Mouse (Mus musculus) kidney, adult 2 months (tissue): ENCODE data around the gene Ppp2r2c. TPM values are rescaled to one million over a fixed set of nuclear protein-coding genes. Genes with fewer than 3 reads are reported as not detected.
"Not testable (repeated sequence)": the region's sequence is repeated elsewhere in the genome, so short reads cannot be mapped to it uniquely, and the experiment has no call there.

ENCODE experiments used
- DNase-seq: peaks from one replicate; pipeline ENCODE4 v3.0.0; 2021
- H3K27ac ChIP-seq: fragments of 200-500 bp; 2 replicates; pipeline ENCODE4 v1.5.1; 2012; ENCODE audit warnings: low read depth, low read length, control low read depth, inconsistent platforms; ENCODE audit not compliant: insufficient read depth
- H3K27me3 ChIP-seq: fragments of 200-500 bp; replicated peaks from 2 replicates; pipeline ENCODE4 v1.6.1; 2012; ENCODE audit warnings: mild to moderate bottlenecking, moderate library complexity, low read length, inconsistent platforms; ENCODE audit not compliant: control insufficient read depth, insufficient read depth
- H3K36me3 ChIP-seq: fragments of 200-500 bp; 2 replicates; pipeline ENCODE4 v1.6.1; 2012; ENCODE audit warnings: mild to moderate bottlenecking, moderate library complexity, low read length, inconsistent platforms; ENCODE audit not compliant: control insufficient read depth, insufficient read depth
- H3K4me1 ChIP-seq: fragments of 200-500 bp; 2 replicates; pipeline ENCODE4 v1.6.1; 2011; ENCODE audit warnings: low read length; ENCODE audit not compliant: control insufficient read depth, insufficient read depth
- H3K4me3 ChIP-seq: fragments of 200-500 bp; 2 replicates; pipeline ENCODE4 v1.5.1; 2011; ENCODE audit warnings: mild to moderate bottlenecking, low read depth, low read length, control low read depth; ENCODE audit not compliant: insufficient read depth
- CTCF ChIP-seq: fragments of 200-500 bp; conservative IDR thresholded peaks from 2 replicates; pipeline ENCODE4 v1.5.1; 2011; ENCODE audit warnings: low read depth, mild to moderate bottlenecking, control low read depth, low read length, moderate library complexity, mixed read lengths; ENCODE audit not compliant: insufficient read depth, insufficient read length
- POLR2A ChIP-seq: fragments of 200-500 bp; IDR thresholded peaks from one replicate; pipeline ENCODE4 v1.6.1; 2011; ENCODE audit warnings: low read depth, low read length, control low read depth
- WGBS: fragments of 180-500 bp; shearing (Covaris S2); methylation state at CpG from one replicate; pipeline ENCODE4 v1.1.7; 2018; 5-methylcytosine and 5-hydroxymethylcytosine counted together
- polyA plus RNA-seq: library from polyadenylated mRNA; depleted of rRNA; stranded (reverse); fragments of >200 nt; gene quantifications from 2 replicates; pipeline ENCODE4 v1.2.3, GENCODE M21; 2012

Ppp2r2c gene
- polyA plus RNA-seq, 1 experiment: 0.58 TPM

GRCm38 (mm10) chr5:36938021-36938420 lies 69.7 kb downstream of the Ppp2r2c start:
- no peaks in the 10 kb centered on the region for H3K36me3 ChIP-seq
- no peak overlapping the region for H3K27ac ChIP-seq
- H3K27me3 ChIP-seq: no peaks in the 10 kb centered on the region
- 91% methylated on average over 5 of the region's 5 CpGs for WGBS
- TF ChIP-seq CTCF: no peak
- TF ChIP-seq POLR2A: no peak
- no peaks in the 10 kb centered on the region for H3K4me1 ChIP-seq
- H3K4me3 ChIP-seq: no peak overlapping the region
- no peak for DNase-seq

- 78% methylated on average over 2 of the region's 2 CpGs for WGBS
- H3K27me3 ChIP-seq, DNase-seq, H3K36me3 ChIP-seq, H3K4me3 ChIP-seq, H3K27ac ChIP-seq, H3K4me1 ChIP-seq: not testable (repeated sequence)
Measured at GRCm38 (mm10) chr5:36938991-36939390, 70.7 kb downstream of the Ppp2r2c start.

GRCm38 (mm10) chr5:36942446-36942845 lies 74.1 kb downstream of the Ppp2r2c start:
- no peak for TF ChIP-seq POLR2A
- no peak for TF ChIP-seq CTCF
- Histone ChIP-seq H3K36me3 (no peaks in the 10 kb centered on the region), H3K27me3 (no peaks in the 10 kb centered on the region), H3K4me1 (no peaks in the 10 kb centered on the region), H3K4me3 (no peak overlapping the region), H3K27ac (no peak overlapping the region)
- DNase-seq: no peak
- 91% methylated on average over 2 of the region's 2 CpGs for WGBS

GRCm38 (mm10) chr5:36944552-36944951 lies 76.2 kb downstream of the Ppp2r2c start:
- Histone ChIP-seq H3K36me3 (no peaks in the 10 kb centered on the region), H3K27ac (no peak overlapping the region), H3K4me3 (no peak overlapping the region), H3K27me3 (no peaks in the 10 kb centered on the region), H3K4me1 (no peaks in the 10 kb centered on the region)
- TF ChIP-seq POLR2A (no peak), CTCF (no peak)
- DNase-seq: no peak
- 37% methylated on average over 5 of the region's 5 CpGs for WGBS

GRCm38 (mm10) chr5:36945102-36945701 lies 76.9 kb downstream of the Ppp2r2c start:
- WGBS: 16% methylated on average over 8 of the region's 8 CpGs
- Histone ChIP-seq H3K27ac (no peak overlapping the region), H3K27me3 (no peaks in the 10 kb centered on the region), H3K36me3 (no peaks in the 10 kb centered on the region), H3K4me1 (no peaks in the 10 kb centered on the region), H3K4me3 (no peak overlapping the region)
- TF ChIP-seq CTCF: no peak
- no peak for DNase-seq

GRCm38 (mm10) chr5:36945713-36946112 lies 77.4 kb downstream of the Ppp2r2c start:
- H3K4me3 ChIP-seq: no peak overlapping the region
- H3K27ac ChIP-seq: no peak overlapping the region
- H3K4me1 ChIP-seq: no peaks in the 10 kb centered on the region
- DNase-seq: no peak
- no peaks in the 10 kb centered on the region for H3K27me3 ChIP-seq
- TF ChIP-seq CTCF (no peak), POLR2A (no peak)
- H3K36me3 ChIP-seq: no peaks in the 10 kb centered on the region
- 78% methylated on average over 2 of the region's 2 CpGs for WGBS

DNA sequence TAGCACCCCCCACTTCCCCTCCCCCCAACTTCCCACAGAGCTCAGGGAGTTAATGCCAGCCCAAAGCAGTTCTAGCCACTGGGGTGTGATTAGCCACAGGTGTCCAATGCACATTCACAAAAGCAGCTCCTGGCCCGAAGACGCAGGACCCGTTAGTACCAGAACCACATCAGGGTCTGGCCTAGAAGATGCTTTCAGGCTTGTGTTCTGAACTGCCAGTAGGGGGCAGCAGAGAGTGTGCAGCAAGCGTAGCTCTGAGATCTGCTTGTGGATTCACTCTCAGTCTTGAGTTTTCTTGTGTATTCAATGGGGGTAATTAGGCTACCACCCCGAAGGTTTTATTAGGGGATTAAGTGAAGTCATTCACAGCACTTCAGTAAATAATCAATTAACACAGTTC lies 78.1 kb downstream of the Ppp2r2c start:
- Histone ChIP-seq H3K27ac (no peak overlapping the region), H3K4me1 (no peaks in the 10 kb centered on the region), H3K27me3 (no peaks in the 10 kb centered on the region), H3K4me3 (no peak overlapping the region), H3K36me3 (no peaks in the 10 kb centered on the region)
- DNase-seq: peak; percentile 31
- WGBS: 15% methylated on average over 5 of the region's 5 CpGs
- TF ChIP-seq CTCF (peak; percentile 88), POLR2A (no peak)

DNA sequence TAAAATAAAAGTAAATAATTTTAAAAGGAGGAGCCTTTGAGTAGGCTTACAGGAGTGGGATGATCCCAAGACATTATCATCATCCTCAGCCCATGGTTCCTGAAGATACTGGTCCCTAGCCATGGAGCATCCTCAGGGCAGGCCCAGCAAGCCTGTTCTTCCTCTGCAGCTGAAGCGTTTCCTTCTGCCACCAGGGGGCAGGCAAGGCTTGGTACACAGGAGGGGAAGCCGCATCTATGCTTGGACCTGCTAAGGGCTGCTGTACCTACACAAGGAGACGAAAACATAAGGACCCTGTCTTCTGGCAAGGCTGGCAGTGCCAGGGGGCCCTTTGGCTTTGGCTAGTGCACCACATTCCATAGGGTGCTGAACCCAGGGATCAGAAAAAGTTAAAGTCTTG lies 80.5 kb downstream of the Ppp2r2c start:
- no peaks in the 10 kb centered on the region for H3K36me3 ChIP-seq
- no peaks in the 10 kb centered on the region for H3K4me1 ChIP-seq
- 8% methylated on average over 3 of the region's 3 CpGs for WGBS
- DNase-seq: peak; percentile 68
- no peaks in the 10 kb centered on the region for H3K27me3 ChIP-seq
- TF ChIP-seq CTCF: peak; percentile 91
- no peak for TF ChIP-seq POLR2A
- no peak overlapping the region for H3K4me3 ChIP-seq
- no peak overlapping the region for H3K27ac ChIP-seq
